Mouse (Mus musculus): ENCODE data around the gene Sorcs1. TPM values are rescaled to one million over a fixed set of nuclear protein-coding genes. Genes with fewer than 3 reads are reported as not detected.

The Sorcs1 gene
- polyA plus RNA-seq, 1 experiment: not detected

GRCm38 (mm10) chr19:50667516-50667915 lies 10.9 kb downstream of the Sorcs1 start:
- H3K27ac ChIP-seq (ENCODE audit: insufficient read depth, low read length): no peak overlapping the region
- no peaks in the 10 kb centered on the region for H3K9me3 ChIP-seq (replicated peaks; ENCODE audit: control insufficient read depth, insufficient read depth, low read length, poor library complexity, severe bottlenecking)
- no peaks in the 10 kb centered on the region for H3K4me1 ChIP-seq (ENCODE audit: control insufficient read depth, insufficient read depth, low read length)
- H3K36me3 ChIP-seq (ENCODE audit: control insufficient read depth, insufficient read depth, low read length, poor library complexity, severe bottlenecking): no peaks in the 10 kb centered on the region
- no peak overlapping the region for H3K4me3 ChIP-seq (ENCODE audit: low read depth, low read length)
- no peaks in the 10 kb centered on the region for H3K27me3 ChIP-seq (ENCODE audit: control insufficient read depth, insufficient read depth, low read length, poor library complexity, severe bottlenecking)
- H3K9ac ChIP-seq (ENCODE audit: low read depth, poor library complexity, severe bottlenecking): no peak overlapping the region
- TF ChIP-seq CTCF (IDR thresholded peaks at IDR 0.05; ENCODE audit: low read depth, low read length) (no peak), POLR2A (IDR thresholded peaks at IDR 0.05; ENCODE audit: insufficient read depth, low read length) (no peak), EP300 (IDR thresholded peaks at IDR 0.05; ENCODE audit: insufficient read depth, low read depth, low read length) (no peak)

DNA sequence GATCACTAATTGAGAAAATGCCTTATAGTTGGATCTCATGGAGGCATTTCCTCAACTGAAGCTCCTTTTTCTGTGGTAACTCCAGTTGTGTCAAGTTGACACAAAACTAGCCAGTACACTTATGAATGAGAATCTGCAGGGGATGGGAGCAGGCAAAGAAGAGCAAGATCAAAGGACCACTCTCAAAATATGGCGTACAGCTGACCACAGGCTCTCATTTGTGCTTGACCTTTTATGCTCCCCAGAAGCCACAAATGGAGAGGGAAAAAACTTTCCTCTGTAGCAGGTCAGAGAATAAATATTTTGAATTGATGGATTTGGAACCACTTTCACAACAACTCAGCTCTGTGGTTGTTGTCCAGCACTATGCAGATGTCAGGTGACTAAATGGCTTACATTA lies 14.1 kb downstream of the Sorcs1 start:
- H3K9ac ChIP-seq (ENCODE audit: low read depth, poor library complexity, severe bottlenecking): no peak overlapping the region
- TF ChIP-seq EP300 (IDR thresholded peaks at IDR 0.05; ENCODE audit: insufficient read depth, low read depth, low read length): no peak
- no peak for TF ChIP-seq POLR2A (IDR thresholded peaks at IDR 0.05; ENCODE audit: insufficient read depth, low read length)
- TF ChIP-seq CTCF (IDR thresholded peaks at IDR 0.05; ENCODE audit: low read depth, low read length): no peak
- H3K27ac ChIP-seq (ENCODE audit: insufficient read depth, low read length): no peak overlapping the region
- no peaks in the 10 kb centered on the region for H3K9me3 ChIP-seq (replicated peaks; ENCODE audit: control insufficient read depth, insufficient read depth, low read length, poor library complexity, severe bottlenecking)
- H3K27me3 ChIP-seq (ENCODE audit: control insufficient read depth, insufficient read depth, low read length, poor library complexity, severe bottlenecking): no peaks in the 10 kb centered on the region
- no peaks in the 10 kb centered on the region for H3K36me3 ChIP-seq (ENCODE audit: control insufficient read depth, insufficient read depth, low read length, poor library complexity, severe bottlenecking)
- H3K4me1 ChIP-seq (ENCODE audit: control insufficient read depth, insufficient read depth, low read length): no peaks in the 10 kb centered on the region
- H3K4me3 ChIP-seq (ENCODE audit: low read depth, low read length): no peak overlapping the region

DNA sequence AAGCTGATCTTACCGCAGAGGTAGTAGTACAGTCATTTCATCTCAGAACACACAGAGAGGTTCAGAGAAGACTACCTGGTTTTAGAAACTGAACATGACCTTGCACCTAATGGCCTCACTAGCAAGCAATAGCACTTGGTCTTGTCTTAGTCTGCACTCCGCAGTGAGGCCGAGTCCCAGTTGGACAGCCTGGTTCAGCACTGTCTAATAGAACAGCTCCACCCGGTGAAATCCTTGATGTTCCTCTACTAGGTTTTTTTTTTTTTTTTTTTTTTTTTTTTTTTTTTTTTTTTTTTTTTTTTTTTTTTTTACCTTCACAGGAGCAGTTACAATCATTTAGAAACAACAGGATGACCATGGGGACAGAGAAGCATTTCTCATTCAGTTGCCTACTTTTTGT lies 19.3 kb downstream of the Sorcs1 start:
- H3K9ac ChIP-seq (ENCODE audit: low read depth, poor library complexity, severe bottlenecking): no peak overlapping the region
- no peak for TF ChIP-seq POLR2A (IDR thresholded peaks at IDR 0.05; ENCODE audit: insufficient read depth, low read length)
- no peak for TF ChIP-seq CTCF (IDR thresholded peaks at IDR 0.05; ENCODE audit: low read depth, low read length)
- no peak for TF ChIP-seq EP300 (IDR thresholded peaks at IDR 0.05; ENCODE audit: insufficient read depth, low read depth, low read length)
- H3K4me1 ChIP-seq (ENCODE audit: control insufficient read depth, insufficient read depth, low read length): no peaks in the 10 kb centered on the region
- no peak overlapping the region for H3K4me3 ChIP-seq (ENCODE audit: low read depth, low read length)
- H3K36me3 ChIP-seq (ENCODE audit: control insufficient read depth, insufficient read depth, low read length, poor library complexity, severe bottlenecking): no peaks in the 10 kb centered on the region
- no peaks in the 10 kb centered on the region for H3K9me3 ChIP-seq (replicated peaks; ENCODE audit: control insufficient read depth, insufficient read depth, low read length, poor library complexity, severe bottlenecking)
- H3K27me3 ChIP-seq (ENCODE audit: control insufficient read depth, insufficient read depth, low read length, poor library complexity, severe bottlenecking): no peaks in the 10 kb centered on the region
- no peak overlapping the region for H3K27ac ChIP-seq (ENCODE audit: insufficient read depth, low read length)

GRCm38 (mm10) chr19:50652750-50653149 lies 25.7 kb downstream of the Sorcs1 start:
- Histone ChIP-seq H3K27me3 (ENCODE audit: control insufficient read depth, insufficient read depth, low read length, poor library complexity, severe bottlenecking) (no peaks in the 10 kb centered on the region), H3K9me3 (replicated peaks; ENCODE audit: control insufficient read depth, insufficient read depth, low read length, poor library complexity, severe bottlenecking) (no peaks in the 10 kb centered on the region), H3K4me1 (ENCODE audit: control insufficient read depth, insufficient read depth, low read length) (no peaks in the 10 kb centered on the region), H3K27ac (ENCODE audit: insufficient read depth, low read length) (no peak overlapping the region), H3K4me3 (ENCODE audit: low read depth, low read length) (no peak overlapping the region), H3K36me3 (ENCODE audit: control insufficient read depth, insufficient read depth, low read length, poor library complexity, severe bottlenecking) (no peaks in the 10 kb centered on the region), H3K9ac (ENCODE audit: low read depth, poor library complexity, severe bottlenecking) (no peak overlapping the region)
- TF ChIP-seq POLR2A (IDR thresholded peaks at IDR 0.05; ENCODE audit: insufficient read depth, low read length) (no peak), EP300 (IDR thresholded peaks at IDR 0.05; ENCODE audit: insufficient read depth, low read depth, low read length) (no peak), CTCF (IDR thresholded peaks at IDR 0.05; ENCODE audit: low read depth, low read length) (no peak)

DNA sequence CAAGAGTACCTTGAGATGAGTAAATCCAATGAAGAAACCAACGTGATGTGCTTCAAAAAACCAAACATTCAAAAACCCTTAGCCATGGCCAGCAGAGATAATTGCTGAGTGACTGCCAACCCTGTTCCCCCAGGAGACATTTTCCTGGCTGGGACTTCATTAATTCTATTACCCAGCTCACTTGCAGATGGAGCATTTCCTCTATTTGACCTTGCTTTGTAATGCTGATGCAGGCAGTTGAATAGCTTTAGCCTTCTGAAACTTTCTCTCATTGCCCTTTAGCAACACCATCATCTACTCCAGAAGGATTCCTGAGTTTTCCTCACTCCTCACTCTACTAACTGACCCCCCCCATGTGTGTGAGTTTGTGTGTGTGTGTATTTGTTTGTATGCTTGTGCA lies 34.6 kb downstream of the Sorcs1 start:
- no peak overlapping the region for H3K9ac ChIP-seq (ENCODE audit: low read depth, poor library complexity, severe bottlenecking)
- H3K36me3 ChIP-seq (ENCODE audit: control insufficient read depth, insufficient read depth, low read length, poor library complexity, severe bottlenecking): no peaks in the 10 kb centered on the region
- no peaks in the 10 kb centered on the region for H3K9me3 ChIP-seq (replicated peaks; ENCODE audit: control insufficient read depth, insufficient read depth, low read length, poor library complexity, severe bottlenecking)
- H3K27me3 ChIP-seq (ENCODE audit: control insufficient read depth, insufficient read depth, low read length, poor library complexity, severe bottlenecking): no peaks in the 10 kb centered on the region
- H3K4me3 ChIP-seq (ENCODE audit: low read depth, low read length): no peak overlapping the region
- no peaks in the 10 kb centered on the region for H3K4me1 ChIP-seq (ENCODE audit: control insufficient read depth, insufficient read depth, low read length)
- no peak for TF ChIP-seq EP300 (IDR thresholded peaks at IDR 0.05; ENCODE audit: insufficient read depth, low read depth, low read length)
- TF ChIP-seq CTCF (IDR thresholded peaks at IDR 0.05; ENCODE audit: low read depth, low read length): no peak
- no peak for TF ChIP-seq POLR2A (IDR thresholded peaks at IDR 0.05; ENCODE audit: insufficient read depth, low read length)
- no peak overlapping the region for H3K27ac ChIP-seq (ENCODE audit: insufficient read depth, low read length)

DNA sequence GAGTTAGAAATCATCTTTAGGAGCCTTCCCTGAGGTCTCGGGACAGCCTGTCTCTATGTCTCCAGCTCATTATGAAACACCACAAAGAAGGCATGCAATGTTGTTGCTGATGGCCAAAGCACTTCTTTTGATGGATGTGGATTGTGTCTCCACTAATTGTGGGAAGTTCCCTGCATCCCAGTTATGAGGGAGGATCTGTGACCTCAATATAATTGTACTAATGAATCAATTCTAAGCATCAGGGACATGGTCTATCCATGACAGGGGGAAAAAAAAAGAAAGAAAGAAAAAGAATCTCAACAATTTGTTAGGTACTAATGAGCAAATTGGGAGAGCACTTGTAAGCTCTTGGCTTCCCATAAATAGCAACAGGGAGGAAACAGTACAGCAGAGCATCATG lies 36.3 kb downstream of the Sorcs1 start:
- Histone ChIP-seq H3K27ac (ENCODE audit: insufficient read depth, low read length) (no peak overlapping the region), H3K9ac (ENCODE audit: low read depth, poor library complexity, severe bottlenecking) (no peak overlapping the region), H3K9me3 (replicated peaks; ENCODE audit: control insufficient read depth, insufficient read depth, low read length, poor library complexity, severe bottlenecking) (no peaks in the 10 kb centered on the region), H3K4me1 (ENCODE audit: control insufficient read depth, insufficient read depth, low read length) (no peaks in the 10 kb centered on the region), H3K27me3 (ENCODE audit: control insufficient read depth, insufficient read depth, low read length, poor library complexity, severe bottlenecking) (no peaks in the 10 kb centered on the region), H3K36me3 (ENCODE audit: control insufficient read depth, insufficient read depth, low read length, poor library complexity, severe bottlenecking) (no peaks in the 10 kb centered on the region), H3K4me3 (ENCODE audit: low read depth, low read length) (no peak overlapping the region)
- TF ChIP-seq EP300 (IDR thresholded peaks at IDR 0.05; ENCODE audit: insufficient read depth, low read depth, low read length) (no peak), CTCF (IDR thresholded peaks at IDR 0.05; ENCODE audit: low read depth, low read length) (no peak), POLR2A (IDR thresholded peaks at IDR 0.05; ENCODE audit: insufficient read depth, low read length) (no peak)
